Mouse (Mus musculus) Patski (cell line): ENCODE data around the gene Ntmt1. TPM values are rescaled to one million over a fixed set of nuclear protein-coding genes. Genes with fewer than 3 reads are reported as not detected.

ENCODE experiments used
- ATAC-seq: fragments of 100-300 bp; one replicate; pipeline ENCODE4 v1.8.0; 2021
- CTCF ChIA-PET: fragments of 350-600 bp; sonication (Branson Sonifier 250); formaldehyde crosslinking; loops from one replicate; lab custom pipeline; 2022; ENCODE audit warnings: inconsistent platforms; lab: Charles Lee
- POLR2A ChIA-PET: fragments of 350-600 bp; sonication (Branson Sonifier 250); formaldehyde crosslinking; loops from one replicate; lab custom pipeline; 2022; ENCODE audit warnings: antibody characterized with exemption, inconsistent platforms; lab: Charles Lee
- DNase-seq: peaks from one replicate; pipeline ENCODE4 v3.0.0-alpha.2; 2011; ENCODE audit warnings: low read depth, low spot score
- H3K27me3 ChIP-seq: fragments of 371-371 bp; one replicate; pipeline ENCODE4 v1.5.1; 2021
- CTCF ChIP-seq: fragments of 100-300 bp; IDR thresholded peaks from one replicate; pipeline ENCODE4 v1.5.1; 2021
- in situ Hi-C: fragments of 300-500 bp; cut with MboI; formaldehyde crosslinking; loops from 3 replicates; pipeline ENCODE4 v1.11.1; 2018; ENCODE audit warnings: low pct_unique_long_range_greater_than_20kb, mixed read lengths
- polyA plus RNA-seq: library from polyadenylated mRNA; unstranded; gene quantifications from one replicate; pipeline ENCODE4 v1.2.3, GENCODE M21; 2021

Ntmt1 gene
- polyA plus RNA-seq, 1 experiment from 2014 or later: 52.7 TPM

- no peaks in the 10 kb centered on the region for H3K27me3 ChIP-seq
- DNase-seq: no peak
- in situ Hi-C loops: no loop called here
- TF ChIP-seq CTCF: no peak
- no peak for ATAC-seq
- ChIA-PET CTCF (no interaction called here), POLR2A (no interaction called here)
These were observed 26.0 kb downstream of the Ntmt1 start for GRCm38 (mm10) chr2:30833644-30834043.

- no peak for ATAC-seq
- TF ChIP-seq CTCF: no peak
These were observed 26.9 kb downstream of the Ntmt1 start, which contains the start of gene Prrx2 for GRCm38 (mm10) chr2:30834373-30835022. Prrx2 (plus strand) TSS chr2:30834972.

GRCm38 (mm10) chr2:30836238-30836990 is 28.8 kb downstream of the Ntmt1 start:
- ATAC-seq: no peak

More at GRCm38 (mm10) chr2:30834373-30835022, 26.9 kb downstream of the Ntmt1 start, which contains the start of gene Prrx2:
- ChIA-PET CTCF (no interaction called here), POLR2A (interaction anchor here (0.8 kb wide), 1 partner anchor 9 kb away, joined by 3 read pairs; no protein-coding TSS in a partner anchor)
- in situ Hi-C loops: no loop called here
- DNase-seq: no peak
- H3K27me3 ChIP-seq: no peaks in the 10 kb centered on the region

GRCm38 (mm10) chr2:30842615-30843014 is 35.0 kb downstream of the Ntmt1 start:
- CTCF ChIA-PET: interaction anchor here (0.8 kb wide), 1 partner anchor 20 kb away, joined by 4 read pairs; no protein-coding TSS in a partner anchor
- in situ Hi-C loops: no loop called here
- TF ChIP-seq CTCF: no peak
- H3K27me3 ChIP-seq: no peaks in the 10 kb centered on the region
- DNase-seq: no peak
- ATAC-seq: peak; percentile 44
- POLR2A ChIA-PET: no interaction called here

More at GRCm38 (mm10) chr2:30836238-30836990, 28.8 kb downstream of the Ntmt1 start:
- ChIA-PET CTCF (no interaction called here), POLR2A (no interaction called here)
- in situ Hi-C loops: no loop called here
- TF ChIP-seq CTCF: no peak
- H3K27me3 ChIP-seq: no peaks in the 10 kb centered on the region
- DNase-seq: no peak

GRCm38 (mm10) chr2:30845152-30846070 is 37.8 kb downstream of the Ntmt1 start:
- DNase-seq: no peak
- no peak for TF ChIP-seq CTCF
- POLR2A ChIA-PET: interaction anchor here (0.7 kb wide), 1 partner anchor 108 kb away, joined by 3 read pairs; no protein-coding TSS in a partner anchor
- no peak for ATAC-seq
- CTCF ChIA-PET: interaction anchor here (1.5 kb wide), 1 partner anchor 98 kb away, joined by 4 read pairs; no protein-coding TSS in a partner anchor
- H3K27me3 ChIP-seq: no peaks in the 10 kb centered on the region
- in situ Hi-C loops: no loop called here

GRCm38 (mm10) chr2:30846236-30846635 is 38.6 kb downstream of the Ntmt1 start:
- in situ Hi-C loops: no loop called here
- TF ChIP-seq CTCF: no peak
- POLR2A ChIA-PET: interaction anchor here (0.7 kb wide), 1 partner anchor 107 kb away, joined by 3 read pairs; no protein-coding TSS in a partner anchor
- no peak for ATAC-seq
- H3K27me3 ChIP-seq: no peaks in the 10 kb centered on the region
- CTCF ChIA-PET: interaction anchor here (0.9 to 1.8 kb wide), 3 partner anchors 38 to 97 kb away, joined by 3 to 4 read pairs (median 3); no protein-coding TSS in a partner anchor
- DNase-seq: no peak

GRCm38 (mm10) chr2:30846723-30847122 is 39.1 kb downstream of the Ntmt1 start:
- ATAC-seq (no peak), DNase-seq (no peak)
- no peaks in the 10 kb centered on the region for H3K27me3 ChIP-seq
- TF ChIP-seq CTCF: no peak
- CTCF ChIA-PET: interaction anchor here (0.9 to 1.8 kb wide), 3 partner anchors 38 to 96 kb away, joined by 3 to 4 read pairs (median 3); no protein-coding TSS in a partner anchor
- POLR2A ChIA-PET: no interaction called here
- in situ Hi-C loops: no loop called here

- ChIA-PET POLR2A (interaction anchor here (0.6 kb wide), 1 partner anchor 27 kb away, joined by 4 read pairs; no protein-coding TSS in a partner anchor), CTCF (interaction anchor here (0.7 kb wide), 1 partner anchor 64 kb away, joined by 4 read pairs; no protein-coding TSS in a partner anchor)
- ATAC-seq (no peak), DNase-seq (peak; percentile 89)
- H3K27me3 ChIP-seq: no peaks in the 10 kb centered on the region
- in situ Hi-C loops: no loop called here
- no peak for TF ChIP-seq CTCF
These were observed 40.6 kb downstream of the Ntmt1 start for GRCm38 (mm10) chr2:30848184-30848583.

GRCm38 (mm10) chr2:30850581-30850980 is 43.0 kb downstream of the Ntmt1 start:
- in situ Hi-C loops: no loop called here
- TF ChIP-seq CTCF: no peak
- no peaks in the 10 kb centered on the region for H3K27me3 ChIP-seq
- no peak for DNase-seq
- CTCF ChIA-PET: no interaction called here
- POLR2A ChIA-PET: no interaction called here
- ATAC-seq: no peak
